Mouse (Mus musculus) forebrain, embryonic 10.5 days (tissue): ENCODE data around the gene Man1a. TPM values are rescaled to one million over a fixed set of nuclear protein-coding genes. Genes with fewer than 3 reads are reported as not detected.

Experiments
- DNase-seq: peaks from one replicate; pipeline ENCODE4 v3.0.0-alpha.2; 2017; ENCODE audit warnings: low spot score; ENCODE audit errors: extremely low spot score
- H3K27ac ChIP-seq: fragments of 300-500 bp; sonication (generic); 2 replicates; pipeline ENCODE4 v1.5.1; 2016; ENCODE audit warnings: mild to moderate bottlenecking
- H3K27me3 ChIP-seq: fragments of 300-500 bp; sonication (generic); 2 replicates; pipeline ENCODE4 v1.6.1; 2016; ENCODE audit warnings: mild to moderate bottlenecking; ENCODE audit not compliant: poor library complexity, severe bottlenecking
- H3K36me3 ChIP-seq: fragments of 300-500 bp; sonication (generic); replicated peaks from 2 replicates; pipeline ENCODE4 v1.6.1; 2016; ENCODE audit warnings: mild to moderate bottlenecking, moderate library complexity
- H3K4me1 ChIP-seq: fragments of 300-500 bp; sonication (generic); 2 replicates; pipeline ENCODE4 v1.6.1; 2016
- H3K4me3 ChIP-seq: fragments of 300-500 bp; sonication (generic); 2 replicates; pipeline ENCODE4 v1.5.1; 2016; ENCODE audit warnings: mild to moderate bottlenecking, moderate library complexity
- H3K9me3 ChIP-seq: fragments of 300-500 bp; sonication (generic); 2 replicates; pipeline ENCODE4 v1.6.1; 2016; ENCODE audit warnings: mild to moderate bottlenecking, moderate library complexity
- WGBS: fragments of 180-500 bp; shearing (Covaris S2); methylation state at CpG from one replicate; pipeline ENCODE4 v1.1.7; 2016; 5-methylcytosine and 5-hydroxymethylcytosine counted together
- polyA plus RNA-seq: library from polyadenylated mRNA; unstranded; fragments of >200 nt; fragmentation: Nextera tagmentation; extraction: Ambion mirVana; gene quantifications from 2 replicates; pipeline ENCODE4 v1.2.1, GENCODE M21; 2016

Gene Man1a
- polyA plus RNA-seq, 1 experiment from 2014 or later = 0.74 TPM

DNA sequence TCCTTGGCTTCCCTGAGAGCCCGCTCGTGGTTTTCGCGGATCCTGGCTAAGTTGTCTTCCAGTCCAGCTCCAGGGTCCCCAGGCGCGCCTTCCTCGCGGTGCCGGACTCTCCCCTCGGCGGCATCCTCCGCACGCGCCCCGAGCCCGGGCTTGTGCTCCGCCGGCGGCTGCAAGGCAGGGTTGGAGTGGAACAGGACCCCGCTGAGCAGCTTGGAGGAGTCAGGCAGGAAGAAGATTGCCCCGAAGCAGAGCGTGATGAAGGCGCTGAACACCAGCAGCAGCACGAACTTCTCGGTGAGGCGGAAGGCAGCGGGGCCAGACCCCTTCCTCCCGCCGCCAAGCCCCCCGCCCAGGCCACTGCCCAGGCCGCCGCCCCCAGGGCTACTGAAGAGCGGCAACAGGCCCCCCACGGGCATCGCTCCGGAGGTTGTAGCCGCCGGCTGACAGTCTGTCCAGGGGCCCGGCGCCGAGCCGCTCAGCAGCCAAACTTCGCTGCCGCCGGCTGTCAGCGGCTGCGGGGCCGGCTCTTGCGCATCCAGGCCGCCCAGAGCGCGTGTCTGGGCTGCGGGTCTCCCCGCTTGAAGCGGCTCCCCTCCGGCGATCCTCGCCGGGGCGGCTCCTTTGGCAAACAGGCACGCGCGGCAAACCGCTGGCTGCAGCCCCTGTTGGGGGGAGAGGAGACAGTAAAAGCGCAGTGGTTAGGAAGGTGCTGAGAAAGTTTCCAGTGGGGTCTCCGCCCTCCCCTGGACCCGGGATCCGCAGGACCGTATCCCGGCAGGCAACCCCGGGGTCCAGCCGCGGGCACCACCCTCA is 1.6 kb downstream of the Man1a start:
- Histone ChIP-seq H3K4me1 (peaks cover 27% of the 10 kb centered on the region), H3K9me3 (no peaks in the 10 kb centered on the region), H3K36me3 (no peaks in the 10 kb centered on the region), H3K4me3 (peak overlapping the region; percentile 70), H3K27ac (peak overlapping the region; percentile 65), H3K27me3 (peaks cover 40% of the 10 kb centered on the region)
- DNase-seq = peak; percentile 62
- WGBS = under 1% methylated on average over 71 of the region's 73 CpGs

DNA sequence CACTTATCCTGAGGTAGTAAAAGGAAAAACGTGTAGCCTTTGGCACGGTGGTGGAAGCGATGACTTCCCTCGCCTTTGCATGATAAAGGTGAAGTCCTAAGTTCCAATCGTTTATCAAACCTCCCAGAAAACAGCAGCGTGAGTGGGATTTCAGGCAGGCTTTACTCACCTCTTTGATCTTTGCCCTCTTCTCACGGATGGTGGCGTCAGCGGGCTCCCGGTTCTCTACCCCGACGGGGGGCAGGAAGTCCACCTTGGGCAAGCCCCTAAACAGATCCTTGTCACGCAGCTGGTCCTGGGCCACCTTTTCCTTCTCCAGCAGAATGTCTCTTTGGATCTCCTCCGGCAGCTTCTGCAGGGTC is 2.2 kb downstream of the Man1a start:
- Histone ChIP-seq H3K4me3 (peak overlapping the region; percentile 70), H3K4me1 (peaks cover 27% of the 10 kb centered on the region), H3K27me3 (peaks cover 40% of the 10 kb centered on the region), H3K27ac (peak overlapping the region; percentile 65), H3K9me3 (no peaks in the 10 kb centered on the region), H3K36me3 (no peaks in the 10 kb centered on the region)
- DNase-seq = peak; percentile 18
- under 1% methylated on average over 14 of the region's 14 CpGs for WGBS

DNA sequence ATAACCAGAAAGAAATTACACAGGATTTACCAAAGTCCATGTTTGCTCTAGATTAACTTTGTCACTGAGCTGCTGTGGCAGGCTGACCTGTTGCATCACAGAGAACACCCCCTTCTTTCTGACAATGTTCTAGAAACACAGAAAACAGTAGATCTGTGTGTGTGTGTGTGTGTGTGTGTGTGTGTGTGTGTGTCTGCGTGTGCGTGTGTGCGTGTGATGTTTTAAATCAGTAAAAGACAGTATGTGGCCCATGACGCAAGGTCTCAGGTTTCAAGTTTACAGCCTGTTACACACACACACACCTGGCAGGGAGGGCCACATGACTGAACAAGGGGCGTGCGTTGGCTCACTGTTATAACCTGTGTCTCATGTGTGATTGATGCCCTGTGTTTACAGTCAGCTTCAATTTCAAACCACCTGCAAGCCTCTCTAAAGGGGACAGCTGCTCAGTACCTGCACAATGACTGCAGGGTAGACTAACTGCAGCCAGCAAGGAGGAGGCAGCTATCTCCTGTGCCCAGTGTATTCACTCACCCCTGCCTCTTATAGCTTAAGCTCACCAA is 2.7 kb downstream of the Man1a start:
- no peaks in the 10 kb centered on the region for H3K36me3 ChIP-seq
- WGBS = 79% methylated on average over 6 of the region's 6 CpGs

GRCm38 (mm10) chr10:54072336-54072735 is 4.1 kb downstream of the Man1a start:
- WGBS = 93% methylated on average over 2 of the region's 2 CpGs
- Histone ChIP-seq H3K27ac (no peak overlapping the region), H3K4me3 (no peak overlapping the region), H3K36me3 (no peaks in the 10 kb centered on the region), H3K9me3 (no peaks in the 10 kb centered on the region), H3K27me3 (peaks cover 40% of the 10 kb centered on the region), H3K4me1 (peaks cover 27% of the 10 kb centered on the region)
- DNase-seq = no peak

More for the DNA sequence above, 2.7 kb downstream of the Man1a start:
- Histone ChIP-seq H3K4me1 (peaks cover 27% of the 10 kb centered on the region), H3K9me3 (no peaks in the 10 kb centered on the region), H3K4me3 (peak overlapping the region; percentile 70), H3K27ac (no peak overlapping the region), H3K27me3 (peaks cover 40% of the 10 kb centered on the region)
- no peak for DNase-seq

DNA sequence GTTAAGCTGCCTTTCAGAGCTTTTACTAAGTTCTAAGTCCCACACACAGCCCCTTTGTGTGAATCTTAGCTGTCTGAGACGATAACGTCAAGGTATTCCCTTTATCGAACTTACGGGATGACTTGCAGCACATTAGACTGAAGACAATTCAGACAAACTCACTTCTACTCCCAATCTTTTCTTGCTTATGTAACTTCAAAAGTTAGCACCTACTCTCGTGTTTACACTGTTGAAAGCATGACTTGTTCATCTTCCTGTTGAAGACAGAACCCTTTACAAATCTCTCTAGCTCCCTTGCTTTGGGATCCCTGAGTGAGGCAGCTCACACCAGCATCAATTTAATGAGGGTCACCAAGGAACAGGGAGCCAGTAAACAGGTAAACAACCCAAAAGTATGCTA is 5.9 kb downstream of the Man1a start:
- H3K27me3 ChIP-seq = peaks cover 26% of the 10 kb centered on the region
- DNase-seq = no peak
- H3K9me3 ChIP-seq = no peaks in the 10 kb centered on the region
- no peak overlapping the region for H3K4me3 ChIP-seq
- no peaks in the 10 kb centered on the region for H3K36me3 ChIP-seq
- 85% methylated on average over 5 of the region's 5 CpGs for WGBS
- H3K27ac ChIP-seq = no peak overlapping the region
- H3K4me1 ChIP-seq = peaks cover 18% of the 10 kb centered on the region

- Histone ChIP-seq H3K4me1 (peaks cover 7% of the 10 kb centered on the region), H3K27ac (no peak overlapping the region), H3K36me3 (no peaks in the 10 kb centered on the region), H3K27me3 (peaks cover 20% of the 10 kb centered on the region), H3K9me3 (no peaks in the 10 kb centered on the region), H3K4me3 (no peak overlapping the region)
- 95% methylated on average over 5 of the region's 5 CpGs for WGBS
- no peak for DNase-seq
Measured at GRCm38 (mm10) chr10:54069412-54069811, 7.0 kb downstream of the Man1a start.

DNA sequence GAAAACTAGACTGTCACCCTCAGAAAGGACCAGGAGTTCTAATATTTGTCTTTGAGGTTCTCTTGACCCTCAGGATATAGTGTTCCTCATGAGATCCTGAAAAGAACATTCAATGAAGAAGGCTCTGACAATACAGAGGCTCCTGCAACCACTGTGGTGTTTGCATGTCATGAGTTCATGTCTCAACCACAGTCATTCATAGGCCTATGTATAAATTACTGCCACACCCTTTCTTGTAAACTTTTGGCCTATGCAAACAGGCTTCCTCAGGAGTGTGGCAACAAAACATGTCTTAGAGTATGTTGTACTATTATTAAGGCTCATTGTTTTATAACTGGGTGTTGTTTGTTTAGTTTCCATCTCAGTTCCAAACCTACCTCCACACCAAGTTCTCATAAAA is 9.7 kb downstream of the Man1a start:
- H3K27me3 ChIP-seq = no peaks in the 10 kb centered on the region
- H3K4me1 ChIP-seq = no peaks in the 10 kb centered on the region
- H3K9me3 ChIP-seq = no peaks in the 10 kb centered on the region
- H3K4me3 ChIP-seq = no peak overlapping the region
- DNase-seq = no peak
- no peak overlapping the region for H3K27ac ChIP-seq
- no peaks in the 10 kb centered on the region for H3K36me3 ChIP-seq

DNA sequence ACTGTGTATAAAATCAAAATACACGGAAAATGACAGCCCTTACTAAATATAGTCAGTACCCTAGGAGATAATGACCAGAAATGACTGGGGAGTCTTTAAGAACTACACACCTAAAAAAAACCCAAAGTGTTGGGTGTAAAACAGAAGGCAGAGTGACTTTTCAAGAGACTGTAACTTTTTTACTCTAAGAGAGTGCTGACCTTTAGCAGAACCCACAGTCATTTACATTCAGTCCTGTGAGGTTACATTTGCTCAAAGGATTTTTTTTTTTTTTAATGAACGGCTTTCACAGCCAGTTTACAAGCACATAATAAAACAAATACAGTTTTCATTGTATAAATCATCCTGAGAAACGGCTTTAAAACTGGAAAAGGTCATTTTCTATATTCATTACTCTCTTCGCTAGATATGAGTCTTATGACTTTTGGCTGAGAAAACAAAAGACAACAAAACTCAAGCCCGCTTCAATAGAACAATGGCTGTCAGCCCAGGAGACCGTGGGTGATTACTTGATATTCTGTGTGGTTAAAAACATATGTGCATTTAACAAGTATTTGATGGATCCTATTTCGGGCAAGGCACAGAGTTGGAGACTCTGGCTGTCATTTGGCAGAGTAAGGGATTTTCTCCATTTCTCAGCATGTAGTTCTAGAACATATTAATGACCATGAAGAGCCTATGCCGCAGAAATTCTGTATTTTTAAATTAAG is 12.7 kb downstream of the Man1a start:
- no peak overlapping the region for H3K27ac ChIP-seq
- DNase-seq = no peak
- H3K9me3 ChIP-seq = no peaks in the 10 kb centered on the region
- H3K36me3 ChIP-seq = no peaks in the 10 kb centered on the region
- no peak overlapping the region for H3K4me3 ChIP-seq
- 87% methylated on average over 8 of the region's 8 CpGs for WGBS
- peaks cover 11% of the 10 kb centered on the region for H3K4me1 ChIP-seq
- no peaks in the 10 kb centered on the region for H3K27me3 ChIP-seq

GRCm38 (mm10) chr10:54062835-54063234 is 13.6 kb downstream of the Man1a start:
- no peak overlapping the region for H3K27ac ChIP-seq
- 91% methylated on average over 11 of the region's 11 CpGs for WGBS
- H3K27me3 ChIP-seq = no peaks in the 10 kb centered on the region
- no peak for DNase-seq
- H3K4me1 ChIP-seq = peaks cover 11% of the 10 kb centered on the region
- H3K9me3 ChIP-seq = no peaks in the 10 kb centered on the region
- no peaks in the 10 kb centered on the region for H3K36me3 ChIP-seq
- no peak overlapping the region for H3K4me3 ChIP-seq

DNA sequence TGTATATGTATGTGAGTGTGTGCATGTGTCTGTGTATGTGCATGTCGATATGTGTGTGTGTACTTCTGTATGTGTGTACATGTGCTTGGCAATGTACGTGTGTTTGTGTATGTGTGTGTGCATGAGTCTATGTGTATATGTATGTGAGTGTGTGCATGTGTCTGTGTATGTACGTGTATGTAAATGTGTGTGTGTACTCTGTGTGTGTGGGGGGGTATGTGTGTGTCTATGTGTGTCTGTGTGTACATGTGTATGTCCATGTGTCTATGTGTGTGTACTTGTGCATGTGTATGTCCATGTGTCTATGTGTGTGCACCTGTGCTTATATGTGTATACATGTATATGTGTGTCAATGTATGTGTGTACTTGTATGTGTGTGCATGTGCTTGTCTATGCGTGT is 15.2 kb downstream of the Man1a start:
- Histone ChIP-seq H3K4me1 (peaks cover 11% of the 10 kb centered on the region), H3K27ac (no peak overlapping the region), H3K27me3 (no peaks in the 10 kb centered on the region), H3K36me3 (no peaks in the 10 kb centered on the region), H3K9me3 (no peaks in the 10 kb centered on the region), H3K4me3 (no peak overlapping the region)
- WGBS = 90% methylated on average over 4 of the region's 4 CpGs
- no peak for DNase-seq

DNA sequence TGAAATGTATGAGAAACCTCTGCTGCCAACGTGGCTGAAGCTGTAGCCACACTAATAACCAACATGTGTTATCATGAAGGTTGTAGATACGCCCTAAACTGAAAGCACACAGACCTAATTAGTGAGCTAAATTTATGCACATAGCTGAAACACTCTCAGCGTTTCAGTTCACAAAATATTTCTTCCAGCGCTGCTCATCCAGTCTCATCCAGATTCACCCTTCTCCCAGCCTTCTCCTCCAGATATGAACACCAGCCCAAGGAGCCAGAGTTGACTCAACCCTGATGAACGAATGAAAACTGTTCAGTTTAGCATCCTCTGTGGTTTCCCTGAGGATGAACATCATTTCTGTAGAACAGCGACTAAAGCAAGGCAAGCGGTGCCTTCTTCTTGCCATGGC is 15.8 kb downstream of the Man1a start:
- H3K27me3 ChIP-seq = no peaks in the 10 kb centered on the region
- no peak for DNase-seq
- WGBS = 80% methylated on average over 7 of the region's 7 CpGs
- H3K27ac ChIP-seq = no peak overlapping the region
- peaks cover 11% of the 10 kb centered on the region for H3K4me1 ChIP-seq
- no peak overlapping the region for H3K4me3 ChIP-seq
- H3K36me3 ChIP-seq = no peaks in the 10 kb centered on the region
- no peaks in the 10 kb centered on the region for H3K9me3 ChIP-seq

GRCm38 (mm10) chr10:54059679-54060249 is 16.6 kb downstream of the Man1a start:
- 81% methylated on average over 6 of the region's 6 CpGs for WGBS
- no peaks in the 10 kb centered on the region for H3K36me3 ChIP-seq
- no peak overlapping the region for H3K27ac ChIP-seq
- H3K27me3 ChIP-seq = no peaks in the 10 kb centered on the region
- H3K4me3 ChIP-seq = no peak overlapping the region
- DNase-seq = no peak
- H3K4me1 ChIP-seq = peaks cover 11% of the 10 kb centered on the region
- H3K9me3 ChIP-seq = no peaks in the 10 kb centered on the region

DNA sequence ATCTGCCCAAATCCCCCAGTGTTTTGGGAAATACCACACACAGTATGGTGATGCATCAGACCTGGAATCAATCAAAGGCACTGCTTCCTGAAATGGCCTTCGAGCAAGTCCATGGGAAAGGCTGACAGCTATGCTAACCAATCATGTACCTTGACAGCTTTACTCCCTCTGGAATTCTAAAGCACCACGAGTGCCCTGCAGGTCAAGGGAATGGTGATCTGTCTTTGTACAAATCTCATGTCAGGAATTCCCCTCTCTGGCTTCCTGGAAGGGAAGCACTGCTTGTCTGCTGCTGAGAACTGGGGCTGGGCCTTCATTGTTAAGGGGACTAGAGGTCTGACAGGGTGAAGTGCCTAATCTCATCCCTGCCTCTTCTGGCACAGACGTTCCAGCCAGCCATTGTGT is 17.3 kb downstream of the Man1a start:
- Histone ChIP-seq H3K27me3 (no peaks in the 10 kb centered on the region), H3K27ac (no peak overlapping the region), H3K9me3 (no peaks in the 10 kb centered on the region), H3K4me3 (no peak overlapping the region), H3K36me3 (no peaks in the 10 kb centered on the region), H3K4me1 (peaks cover 11% of the 10 kb centered on the region)
- WGBS = 31% methylated on average over 3 of the region's 3 CpGs
- no peak for DNase-seq
